Mouse (Mus musculus) bone marrow macrophage, adult 2 months (primary cell): ENCODE measurements around the gene Hipk3. TPM values are rescaled to one million over a fixed set of nuclear protein-coding genes. Genes with fewer than 3 reads are reported as not detected.
A peak's percentile ranks its signal among the peaks of the same experiment; 100 is the strongest.

Source experiments
- H3K27ac ChIP-seq: 2 replicates; pipeline ENCODE4 v1.5.1; 2012; ENCODE audit warnings: low read depth, low read length; ENCODE audit not compliant: insufficient read depth
- H3K4me1 ChIP-seq: 2 replicates; pipeline ENCODE4 v1.6.1; 2012; ENCODE audit warnings: low read length; ENCODE audit not compliant: control insufficient read depth, insufficient read depth
- H3K4me3 ChIP-seq: 2 replicates; pipeline ENCODE4 v1.5.1; 2012; ENCODE audit warnings: mild to moderate bottlenecking, low read length, moderate library complexity; ENCODE audit not compliant: insufficient read depth
- CTCF ChIP-seq: IDR thresholded peaks from 2 replicates; pipeline ENCODE4 v1.5.1; 2012; ENCODE audit warnings: low read depth, mild to moderate bottlenecking, low read length, moderate library complexity
- POLR2A ChIP-seq: IDR thresholded peaks from 2 replicates; pipeline ENCODE4 v1.6.1; 2012; ENCODE audit warnings: mild to moderate bottlenecking, low read depth, low read length, borderline replicate concordance
- polyA plus RNA-seq: library from polyadenylated mRNA; stranded (reverse); fragments of >200 nt; gene quantifications from 2 replicates; pipeline ENCODE4 v1.2.4, GENCODE M21; 2012; ENCODE audit not compliant: missing spikeins, insufficient read depth, insufficient read length

Hipk3 gene
- polyA plus RNA-seq, 1 experiment: 36.2 TPM

- TF ChIP-seq CTCF (no peak), POLR2A (no peak)
- H3K4me3 ChIP-seq: no peak overlapping the region
- peaks cover 13% of the 10 kb centered on the region for H3K4me1 ChIP-seq
- H3K27ac ChIP-seq: no peak overlapping the region
Measured at GRCm38 (mm10) chr2:104449191-104449590, 45.1 kb downstream of the Hipk3 start.

DNA sequence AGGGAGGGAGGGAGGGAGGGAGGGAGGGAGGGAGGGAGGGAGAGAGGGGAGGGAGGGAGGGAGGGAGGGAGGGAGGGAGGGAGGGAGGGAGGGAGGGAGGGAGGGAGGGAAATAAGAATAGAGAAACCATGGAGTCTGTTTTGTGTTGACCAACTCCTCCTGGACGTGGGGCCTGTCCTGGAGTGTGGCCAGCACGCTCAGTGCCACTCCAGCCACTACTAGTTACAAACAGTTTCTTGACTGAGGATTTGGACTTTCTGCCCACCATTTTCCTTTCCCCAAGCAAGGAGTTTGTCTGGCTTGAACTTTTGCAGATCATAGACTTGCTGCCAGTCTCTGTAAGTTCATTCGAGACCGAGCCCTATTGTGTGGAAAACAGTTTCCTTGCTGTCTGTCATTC lies 46.0 kb downstream of the Hipk3 start:
- H3K4me1 ChIP-seq: peaks cover 12% of the 10 kb centered on the region
- TF ChIP-seq CTCF (no peak), POLR2A (no peak)
- H3K27ac ChIP-seq: no peak overlapping the region
- H3K4me3 ChIP-seq: no peak overlapping the region

- H3K4me3 ChIP-seq: no peak overlapping the region
- TF ChIP-seq POLR2A: no peak
- TF ChIP-seq CTCF: no peak
- peaks cover 8% of the 10 kb centered on the region for H3K4me1 ChIP-seq
- H3K27ac ChIP-seq: no peak overlapping the region
Measured at GRCm38 (mm10) chr2:104446016-104446415, 48.2 kb downstream of the Hipk3 start.

DNA sequence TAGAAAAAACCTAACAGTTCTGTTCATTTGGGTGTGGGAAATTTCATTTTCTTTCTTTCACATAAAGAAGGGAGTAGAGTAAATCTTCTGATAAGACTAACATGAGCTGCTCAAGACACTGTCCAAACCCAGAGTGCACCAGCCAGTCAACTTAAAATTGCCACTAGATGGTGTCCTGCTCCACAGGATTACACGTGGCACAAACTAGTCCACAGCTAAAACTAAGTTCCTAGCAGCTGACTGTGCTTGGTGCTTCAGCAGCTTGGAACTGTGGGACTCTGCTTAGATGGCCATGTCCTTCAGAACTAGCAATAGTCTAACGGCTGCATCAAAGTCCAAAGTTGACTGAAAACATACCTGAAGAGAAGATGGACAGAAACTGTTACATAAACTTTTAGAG lies 49.5 kb downstream of the Hipk3 start:
- Histone ChIP-seq H3K27ac (no peak overlapping the region), H3K4me1 (no peaks in the 10 kb centered on the region), H3K4me3 (no peak overlapping the region)
- TF ChIP-seq POLR2A (no peak), CTCF (peak; percentile 26; the same call in 1 of the 2 replicates)

DNA sequence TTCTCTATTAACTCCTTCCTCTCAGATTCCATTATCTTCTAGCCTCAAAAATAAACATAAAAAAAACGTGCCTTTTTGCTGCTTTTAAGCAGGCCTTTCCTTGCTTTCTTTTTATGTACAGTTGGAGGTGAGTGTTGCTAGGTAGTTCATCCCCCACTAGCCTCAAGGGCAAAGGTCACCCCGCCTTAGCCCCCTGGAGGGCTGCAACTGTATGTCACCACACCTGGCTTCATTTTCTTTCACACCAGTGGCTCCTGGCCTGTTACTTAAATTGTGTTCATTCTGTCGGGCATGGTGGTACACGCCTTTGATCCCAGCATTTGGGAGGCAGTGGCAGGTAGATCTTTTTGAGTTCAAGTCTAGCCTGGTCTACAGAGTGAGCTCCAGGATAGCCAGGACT lies 51.9 kb downstream of the Hipk3 start:
- Histone ChIP-seq H3K4me1 (no peaks in the 10 kb centered on the region), H3K27ac (no peak overlapping the region), H3K4me3 (no peak overlapping the region)
- TF ChIP-seq POLR2A: no peak
- TF ChIP-seq CTCF: no peak

GRCm38 (mm10) chr2:104436226-104436625 lies 58.0 kb downstream of the Hipk3 start:
- Histone ChIP-seq H3K27ac (no peak overlapping the region), H3K4me3 (no peak overlapping the region), H3K4me1 (no peaks in the 10 kb centered on the region)
- TF ChIP-seq CTCF (no peak), POLR2A (no peak)

- TF ChIP-seq CTCF (no peak), POLR2A (no peak)
- Histone ChIP-seq H3K4me3 (no peak overlapping the region), H3K4me1 (no peaks in the 10 kb centered on the region), H3K27ac (no peak overlapping the region)
Measured at GRCm38 (mm10) chr2:104431067-104431466, 63.2 kb downstream of the Hipk3 start.

GRCm38 (mm10) chr2:104430566-104430965 lies 63.7 kb downstream of the Hipk3 start:
- Histone ChIP-seq H3K4me3 (no peak overlapping the region), H3K27ac (no peak overlapping the region), H3K4me1 (no peaks in the 10 kb centered on the region)
- no peak for TF ChIP-seq CTCF
- TF ChIP-seq POLR2A: no peak

- H3K4me1 ChIP-seq: no peaks in the 10 kb centered on the region
- H3K27ac ChIP-seq: no peak overlapping the region
- TF ChIP-seq POLR2A (no peak), CTCF (no peak)
- H3K4me3 ChIP-seq: no peak overlapping the region
Measured at GRCm38 (mm10) chr2:104426112-104426511, 68.1 kb downstream of the Hipk3 start.

GRCm38 (mm10) chr2:104422230-104422629 lies 72.0 kb downstream of the Hipk3 start:
- Histone ChIP-seq H3K27ac (no peak overlapping the region), H3K4me3 (no peak overlapping the region), H3K4me1 (no peaks in the 10 kb centered on the region)
- TF ChIP-seq CTCF: no peak
- no peak for TF ChIP-seq POLR2A

- TF ChIP-seq POLR2A: no peak
- TF ChIP-seq CTCF: no peak
- H3K27ac ChIP-seq: no peak overlapping the region
- H3K4me1 ChIP-seq: no peaks in the 10 kb centered on the region
- no peak overlapping the region for H3K4me3 ChIP-seq
Measured at GRCm38 (mm10) chr2:104420805-104421204, 73.4 kb downstream of the Hipk3 start.
